Mouse (Mus musculus) erythroblast, embryonic 14.5 days (primary cell): Measurements from ENCODE around the gene Syt6.

ENCODE experiments used
- GATA1 ChIP-seq: IDR thresholded peaks from 2 replicates; pipeline ENCODE4 v1.6.1; 2012; ENCODE audit warnings: low read length, inconsistent platforms, mixed read lengths
- TAL1 ChIP-seq: IDR thresholded peaks from 3 replicates; pipeline ENCODE4 v1.6.1; 2012; ENCODE audit warnings: low read length, inconsistent platforms, mixed read lengths

DNA sequence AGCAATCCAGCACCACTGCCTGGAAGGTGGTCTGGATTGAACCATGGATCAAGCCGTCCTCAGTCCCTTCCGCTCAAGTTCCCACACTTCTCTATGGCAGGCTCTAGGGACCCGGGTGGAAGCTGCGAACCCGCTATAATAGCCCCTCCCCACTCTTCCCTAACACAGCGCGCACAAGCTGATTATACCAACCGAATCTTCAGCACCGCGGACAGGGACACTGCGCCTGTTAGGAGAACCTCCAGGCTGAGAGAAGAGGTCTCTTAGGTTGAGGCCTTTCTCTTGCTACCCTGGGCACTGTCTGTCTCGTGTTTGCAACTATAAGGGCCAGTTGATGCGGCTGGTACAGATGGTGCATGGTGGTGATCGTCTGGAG is 1.3 kb upstream of the Syt6 start:
- TF ChIP-seq TAL1 (no peak), GATA1 (no peak)
